Mouse (Mus musculus): ENCODE results near the gene Srgap1. TPM values are rescaled to one million over a fixed set of nuclear protein-coding genes. Genes with fewer than 3 reads are reported as not detected.

Srgap1 gene
- total RNA-seq, 2 experiments from 2014 or later = 25.9 to 26.7 TPM

DNA sequence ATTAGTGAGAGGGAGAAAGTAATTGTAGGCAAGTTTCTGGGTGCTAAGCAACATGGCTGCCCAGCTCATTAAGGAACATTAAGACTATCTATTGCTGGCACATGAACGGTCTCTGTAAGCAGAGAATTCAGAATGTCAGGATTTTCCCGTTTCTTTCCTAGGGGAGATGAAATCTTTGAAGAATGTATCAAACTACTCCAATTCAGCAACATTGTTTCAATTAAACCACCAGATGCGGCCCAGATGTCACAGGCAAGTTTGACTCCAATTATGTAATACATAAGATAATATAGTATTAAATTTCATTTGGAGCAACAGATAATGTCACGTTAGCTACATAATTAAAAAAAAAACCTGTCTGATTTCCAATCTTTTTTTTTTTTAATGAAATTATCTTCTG lies 72.5 kb downstream of the Srgap1 start:
- intact Hi-C loops (cut with DNase I) = no loop called here
- no peak for DNase-seq (ENCODE audit: extremely low spot score in 1 of 2, low spot score in 2 of 2)

DNA sequence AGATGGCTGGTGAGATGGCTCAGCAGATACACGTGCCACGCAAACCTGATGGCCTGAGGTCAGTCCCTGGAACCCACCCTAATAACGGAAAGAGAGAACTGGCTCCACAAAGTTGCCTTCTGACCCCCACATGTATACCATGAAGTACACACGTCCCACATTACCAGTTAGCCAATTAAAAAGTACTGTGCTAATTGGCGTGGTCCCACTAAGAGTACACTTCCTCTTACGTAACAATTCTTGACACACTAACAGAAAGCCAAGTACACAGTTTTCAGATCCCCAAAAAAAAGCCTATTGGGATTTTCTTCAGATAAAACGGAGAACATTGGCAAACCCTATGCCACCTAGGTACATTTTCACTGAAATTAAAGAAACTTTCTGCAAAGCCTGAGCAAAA lies 73.8 kb downstream of the Srgap1 start:
- intact Hi-C loops (cut with DNase I) = no loop called here
- DNase-seq (ENCODE audit: extremely low spot score in 1 of 2, low spot score in 2 of 2) = no peak

DNA sequence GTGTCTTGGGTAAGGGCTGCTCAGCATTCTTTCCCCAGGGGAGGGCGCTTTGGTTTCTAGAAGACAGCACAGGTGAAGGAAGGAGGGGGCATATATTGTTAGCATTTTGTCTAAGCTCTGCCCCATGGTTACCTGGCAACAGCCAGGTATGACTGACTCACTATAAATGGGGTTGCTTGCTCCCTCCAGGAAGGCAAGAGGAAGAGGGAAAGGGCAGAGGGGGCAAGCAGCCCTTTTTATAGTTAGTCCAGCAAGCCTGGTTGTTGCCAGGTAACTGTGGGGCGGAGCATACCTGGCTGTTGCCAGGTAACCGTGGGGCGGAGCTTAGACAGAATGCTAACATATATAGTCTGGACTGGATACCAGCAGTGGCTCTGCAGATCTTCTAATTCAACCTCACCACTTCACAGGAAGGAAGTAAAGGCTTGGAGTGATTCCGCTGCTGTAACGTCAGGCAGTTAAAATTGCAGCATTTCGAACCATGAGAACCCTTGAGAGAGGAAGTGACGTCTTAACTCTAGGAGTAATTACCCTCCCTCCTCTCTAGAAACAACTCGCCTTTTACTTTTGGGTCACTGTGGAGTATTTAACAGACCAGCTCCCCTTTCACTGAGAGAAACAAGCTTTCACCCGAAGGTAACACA lies 74.7 kb downstream of the Srgap1 start:
- DNase-seq (ENCODE audit: extremely low spot score in 1 of 2, low spot score in 2 of 2) = no peak
- intact Hi-C loops (cut with DNase I) = no loop called here

DNA sequence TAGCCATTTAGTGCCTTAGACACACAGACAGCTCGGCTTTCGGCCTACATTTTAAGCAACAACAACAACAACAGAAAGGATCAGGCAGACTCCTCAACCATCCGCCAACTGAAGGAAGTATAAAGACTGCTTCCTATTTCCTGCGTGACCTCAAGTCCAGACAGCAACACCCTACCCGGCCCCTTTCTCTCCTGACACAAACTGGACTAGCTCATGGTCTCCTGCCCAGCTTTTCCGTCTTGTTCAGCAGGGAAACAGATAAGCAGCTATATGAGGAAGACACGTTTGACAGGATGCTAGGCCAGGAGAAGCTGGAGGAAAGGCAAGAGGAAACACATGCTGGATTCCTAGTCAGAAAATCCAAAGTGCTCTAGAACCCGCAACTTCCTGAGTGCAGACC lies 75.5 kb downstream of the Srgap1 start:
- intact Hi-C loops (cut with DNase I) = no loop called here
- DNase-seq (ENCODE audit: extremely low spot score in 1 of 2, low spot score in 2 of 2) = no peak

DNA sequence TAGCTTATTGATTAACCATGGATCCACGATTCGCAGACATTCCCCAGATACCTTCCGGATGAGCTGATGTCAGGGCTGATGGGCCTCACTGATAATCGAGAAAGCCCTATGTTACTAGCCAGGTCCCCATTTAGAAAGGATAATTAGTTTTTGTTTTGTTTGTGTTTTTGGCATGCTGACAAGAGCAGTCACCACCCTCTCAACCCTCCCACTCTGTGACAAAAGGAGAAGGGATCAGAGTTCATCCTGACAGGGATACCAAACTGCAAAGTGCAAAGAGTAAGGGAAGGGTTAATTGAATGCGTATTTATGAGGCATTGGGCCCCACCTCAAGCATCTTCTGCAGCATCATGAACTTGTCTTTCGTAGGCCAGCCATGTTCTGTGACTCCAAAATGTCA lies 76.2 kb downstream of the Srgap1 start:
- intact Hi-C loops (cut with DNase I) = no loop called here
- DNase-seq (ENCODE audit: extremely low spot score in 1 of 2, low spot score in 2 of 2) = no peak

DNA sequence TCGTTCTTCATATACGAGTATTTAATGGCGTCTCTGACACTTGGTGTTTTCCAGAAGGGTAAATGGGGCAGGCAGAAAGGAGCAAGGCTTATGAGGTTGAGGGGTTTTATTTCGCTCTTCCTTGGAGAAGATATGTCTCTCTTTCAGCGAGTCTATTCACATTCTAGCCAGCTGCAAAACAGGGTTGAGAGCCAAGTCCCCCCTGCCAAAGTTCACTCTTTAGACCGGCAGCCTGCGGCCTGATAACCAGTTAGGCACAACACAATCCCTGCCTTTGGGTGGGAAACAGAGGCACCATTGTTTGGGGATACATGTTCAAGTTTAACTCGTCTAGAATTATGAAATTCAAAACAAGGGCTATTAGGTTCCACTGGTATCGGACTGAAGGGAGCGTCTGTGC lies 83.0 kb downstream of the Srgap1 start:
- DNase-seq (ENCODE audit: extremely low spot score in 1 of 2, low spot score in 2 of 2) = peak in 1 of 2 experiments; percentile 36
- intact Hi-C loops (cut with DNase I) = no loop called here

DNA sequence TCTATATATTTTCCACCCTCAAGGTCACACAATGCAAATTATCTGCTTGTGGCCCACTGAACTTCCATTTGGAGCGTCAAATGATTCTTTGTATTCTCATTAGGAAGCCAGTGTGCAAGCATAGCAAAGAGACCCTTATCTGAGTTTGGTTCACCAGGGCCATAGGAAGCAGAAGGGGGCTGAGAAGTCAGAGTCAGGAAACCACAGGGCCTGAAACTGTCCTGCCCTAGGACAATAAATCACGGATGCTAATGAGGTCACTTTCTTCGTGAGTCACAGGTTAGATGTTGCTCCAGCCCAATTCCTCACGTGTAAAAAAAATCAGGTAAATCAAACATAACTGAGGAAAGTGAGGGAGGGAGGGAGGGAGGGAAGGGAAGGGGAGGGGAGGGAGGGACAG lies 85.1 kb downstream of the Srgap1 start:
- DNase-seq (ENCODE audit: extremely low spot score in 1 of 2, low spot score in 2 of 2) = no peak
- intact Hi-C loops (cut with DNase I) = no loop called here

DNA sequence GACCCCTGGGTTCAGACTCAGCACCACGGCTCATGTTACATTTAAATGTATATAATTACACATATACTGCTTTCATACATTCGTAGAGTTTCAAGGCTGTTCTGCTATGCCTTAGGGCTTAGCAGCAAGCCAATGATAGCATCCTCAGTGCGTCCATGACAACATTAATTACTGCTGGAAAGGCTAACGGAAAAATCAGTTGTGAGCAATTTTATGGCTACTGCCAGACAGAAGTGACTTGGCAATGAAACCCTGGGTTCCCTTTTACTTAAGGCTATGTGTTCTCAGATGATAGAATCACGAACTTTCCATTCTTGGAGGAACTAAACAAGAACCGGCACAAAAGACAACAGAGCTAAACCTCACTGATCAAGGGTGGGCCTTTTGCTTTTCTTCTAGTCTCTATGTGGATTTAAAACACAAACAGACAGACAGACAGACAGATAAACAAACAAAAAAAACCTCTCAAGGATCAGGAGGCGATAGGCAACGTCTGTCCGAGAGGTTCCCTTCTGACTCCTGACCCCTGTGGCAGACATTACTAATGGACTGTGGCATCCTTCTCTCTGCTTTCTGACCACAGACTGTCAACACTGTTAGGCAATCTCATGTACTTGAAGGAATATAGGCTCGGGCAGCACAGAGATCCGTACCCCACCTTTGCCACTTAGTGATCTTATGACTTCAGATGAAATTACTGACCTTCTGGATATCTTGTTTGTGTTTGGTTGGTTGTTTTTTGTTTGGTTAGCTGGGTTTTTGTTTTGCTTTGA lies 85.8 kb downstream of the Srgap1 start:
- intact Hi-C loops (cut with DNase I) = no loop called here
- no peak for DNase-seq (ENCODE audit: extremely low spot score in 1 of 2, low spot score in 2 of 2)

DNA sequence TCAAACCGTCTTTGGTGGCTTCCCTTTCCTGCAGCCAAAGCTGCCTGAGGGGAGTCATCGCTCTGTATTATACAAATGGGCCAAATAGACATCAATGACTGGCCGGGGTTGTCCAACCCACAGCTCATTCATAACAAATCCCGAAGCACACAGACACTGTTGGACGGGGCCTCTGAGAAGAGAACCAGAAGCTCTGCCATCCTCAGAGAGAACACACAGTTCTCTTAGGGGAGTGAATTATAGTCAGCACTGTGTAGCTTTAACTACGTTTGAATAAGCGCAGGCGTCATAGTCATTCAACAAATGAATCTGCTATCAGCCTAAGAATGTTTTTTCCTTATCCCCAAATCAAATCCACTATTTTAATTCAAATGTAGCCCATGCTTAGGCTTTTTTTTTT lies 88.4 kb downstream of the Srgap1 start:
- intact Hi-C loops (cut with DNase I) = no loop called here
- no peak for DNase-seq (ENCODE audit: extremely low spot score in 1 of 2, low spot score in 2 of 2)

DNA sequence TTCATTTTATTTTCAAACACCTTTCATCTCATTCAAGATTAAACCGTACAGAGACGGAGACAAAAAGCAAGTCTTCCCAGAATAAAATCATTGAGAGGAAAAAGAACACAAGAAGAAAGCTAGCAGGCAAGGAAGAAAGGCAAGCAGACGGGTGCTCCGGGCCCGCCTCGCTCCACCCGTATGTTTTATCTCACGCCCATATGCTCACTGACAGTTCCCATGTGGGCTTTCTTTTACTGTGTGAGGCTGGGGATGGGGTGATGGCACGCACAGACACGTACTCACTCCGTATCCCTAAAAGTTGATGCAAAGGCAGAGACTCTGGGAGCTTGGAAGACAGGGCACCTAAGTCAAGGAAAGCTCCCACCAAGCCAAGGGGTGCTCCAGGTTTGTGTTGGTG lies 90.6 kb downstream of the Srgap1 start:
- peak; percentile 40 to 72 for DNase-seq (ENCODE audit: extremely low spot score in 1 of 2, low spot score in 2 of 2)
- intact Hi-C loops (cut with DNase I) = no loop called here

DNA sequence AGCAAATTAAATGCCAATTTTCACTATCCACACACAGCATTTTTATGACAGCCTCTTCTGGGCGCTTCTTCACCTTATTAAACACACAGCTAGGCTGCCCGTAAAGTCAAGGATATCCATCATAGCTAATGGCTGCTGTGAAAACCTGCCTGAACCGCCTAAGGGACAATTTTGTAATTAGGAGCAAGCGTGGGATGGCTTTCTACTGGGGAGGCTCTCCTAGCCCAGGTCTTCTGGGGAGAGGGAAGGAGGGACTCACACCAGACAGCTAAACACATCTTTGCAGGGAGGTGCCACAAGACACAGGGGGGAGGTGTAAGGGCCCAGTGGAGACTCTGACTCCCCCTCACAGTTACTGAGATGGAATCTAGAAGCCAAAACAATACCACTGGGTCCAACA lies 91.4 kb downstream of the Srgap1 start:
- intact Hi-C loops (cut with DNase I) = no loop called here

DNA sequence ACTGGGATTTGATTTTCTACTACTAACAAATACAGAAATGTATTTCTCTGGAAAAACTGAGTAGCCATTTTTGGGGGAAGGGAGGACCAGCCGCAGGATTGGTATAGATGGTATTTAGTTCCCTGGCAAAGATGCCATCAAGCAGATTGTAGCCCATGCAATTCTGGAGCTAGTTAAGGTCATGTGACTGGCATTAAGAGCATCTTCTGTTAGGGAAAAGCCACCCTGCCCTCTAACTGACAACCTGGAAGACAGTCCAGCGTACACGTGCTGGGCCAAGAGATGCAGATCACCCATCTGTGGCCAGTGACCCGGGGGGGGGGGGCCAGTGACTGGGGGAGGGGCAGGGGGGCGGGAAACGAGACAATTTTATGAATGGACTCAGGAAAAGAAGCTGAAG lies 92.2 kb downstream of the Srgap1 start:
- intact Hi-C loops (cut with DNase I) = no loop called here
- DNase-seq (ENCODE audit: extremely low spot score in 1 of 2, low spot score in 2 of 2) = no peak

More for the DNA sequence above, 91.4 kb downstream of the Srgap1 start:
- DNase-seq (ENCODE audit: extremely low spot score in 1 of 2, low spot score in 2 of 2) = no peak

DNA sequence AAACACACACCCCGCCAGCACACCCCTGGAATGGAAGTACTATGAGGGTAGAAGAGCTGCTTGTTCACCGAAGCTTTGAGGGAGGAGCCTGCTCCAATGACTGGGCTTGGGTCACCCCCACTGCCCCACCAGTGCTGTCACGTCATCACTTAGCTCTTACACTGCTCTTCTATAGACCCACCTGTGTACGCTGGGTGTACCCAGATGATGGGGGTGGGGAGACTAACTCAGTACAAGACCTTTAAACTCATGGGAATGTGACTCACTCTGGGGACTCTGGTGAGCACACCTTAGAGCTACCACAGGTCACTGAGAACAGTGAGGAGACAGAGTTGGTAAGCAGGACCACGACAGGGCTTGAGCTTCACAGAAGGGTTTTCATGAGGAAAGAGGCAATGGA lies 94.1 kb downstream of the Srgap1 start:
- no peak for DNase-seq (ENCODE audit: extremely low spot score in 1 of 2, low spot score in 2 of 2)
- intact Hi-C loops (cut with DNase I) = no loop called here

DNA sequence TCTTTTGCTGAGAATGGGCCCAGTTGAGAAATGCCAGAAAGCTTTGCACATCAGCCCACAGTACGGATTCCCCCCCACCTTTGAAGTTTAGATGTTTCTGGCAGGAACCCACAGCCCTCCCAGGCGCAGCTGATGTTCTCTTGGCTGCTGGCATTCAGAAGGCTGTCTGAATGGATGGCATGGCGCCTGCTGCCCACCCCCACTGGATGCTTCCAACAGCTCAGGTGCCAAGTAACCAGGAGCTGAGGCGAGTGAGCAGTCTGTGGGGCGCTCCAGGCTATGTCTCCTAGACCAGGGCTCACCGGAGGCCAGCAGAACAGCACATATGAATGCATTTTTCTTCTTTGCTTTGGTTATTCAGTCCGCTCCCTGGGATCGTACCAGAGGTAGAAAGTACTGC lies 100.9 kb downstream of the Srgap1 start:
- DNase-seq (ENCODE audit: extremely low spot score in 1 of 2, low spot score in 2 of 2) = peak; percentile 74 to 80
- intact Hi-C loops (cut with DNase I) = no loop called here

DNA sequence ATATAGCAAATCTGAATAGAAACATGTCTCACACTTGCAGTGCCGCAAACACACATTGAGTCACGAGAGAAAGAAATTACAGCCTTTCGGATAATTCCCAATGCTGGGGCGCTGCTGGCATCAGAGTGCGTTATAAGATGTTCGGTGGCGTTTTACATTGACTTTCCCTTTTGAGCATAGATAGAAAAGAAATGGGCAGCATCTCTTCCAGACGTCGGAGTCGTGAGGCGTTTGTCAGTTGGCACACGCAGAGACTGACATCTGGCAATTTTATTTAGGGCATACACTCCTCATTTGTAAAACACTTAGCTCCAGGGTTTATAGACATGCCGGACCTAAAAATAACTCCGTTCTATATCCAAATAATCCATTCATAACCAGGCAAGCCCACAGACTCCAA lies 115.2 kb downstream of the Srgap1 start:
- DNase-seq (ENCODE audit: extremely low spot score in 1 of 2, low spot score in 2 of 2) = no peak
- intact Hi-C loops (cut with DNase I) = no loop called here

DNA sequence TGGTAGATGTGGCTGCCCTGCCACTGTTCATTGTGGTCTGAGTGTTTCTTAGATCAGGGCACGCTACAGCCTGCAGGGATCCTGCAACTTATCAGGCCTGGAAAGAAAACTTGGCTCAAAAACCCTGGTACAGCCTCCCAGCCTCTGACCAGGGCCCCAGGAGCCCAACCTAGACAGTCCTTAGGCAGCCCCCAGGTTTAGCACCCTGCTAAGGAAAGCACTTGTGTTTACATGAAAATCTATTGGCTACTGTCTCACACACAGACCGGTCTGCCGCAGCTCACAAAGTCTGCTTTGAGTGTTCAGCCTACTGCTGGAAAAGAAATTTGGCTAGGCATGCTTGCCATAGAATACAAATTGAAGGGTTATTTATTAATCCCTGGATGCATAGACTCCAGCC lies 121.0 kb downstream of the Srgap1 start:
- DNase-seq (ENCODE audit: extremely low spot score in 1 of 2, low spot score in 2 of 2) = no peak
- intact Hi-C loops (cut with DNase I) = no loop called here

DNA sequence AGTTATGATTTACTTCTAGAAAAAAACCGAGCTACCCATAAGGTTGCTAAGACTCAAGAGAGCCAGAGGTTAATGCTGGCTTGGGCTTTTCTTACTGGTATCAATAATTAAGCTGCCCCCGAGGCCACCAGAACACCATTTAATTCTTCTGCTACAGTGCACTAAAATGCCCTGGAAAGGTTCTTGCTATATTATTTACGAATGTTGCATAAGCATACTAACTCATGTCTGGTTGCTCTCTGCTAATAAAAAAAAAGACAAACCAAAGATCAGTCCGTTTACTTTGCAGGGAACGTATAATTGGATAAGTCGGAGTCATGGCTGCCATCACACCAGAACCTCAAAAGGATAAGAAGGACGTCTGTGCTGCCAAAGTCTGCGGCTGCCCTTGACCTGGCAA lies 128.1 kb downstream of the Srgap1 start:
- intact Hi-C loops (cut with DNase I) = no loop called here
- DNase-seq (ENCODE audit: extremely low spot score in 1 of 2, low spot score in 2 of 2) = no peak

DNA sequence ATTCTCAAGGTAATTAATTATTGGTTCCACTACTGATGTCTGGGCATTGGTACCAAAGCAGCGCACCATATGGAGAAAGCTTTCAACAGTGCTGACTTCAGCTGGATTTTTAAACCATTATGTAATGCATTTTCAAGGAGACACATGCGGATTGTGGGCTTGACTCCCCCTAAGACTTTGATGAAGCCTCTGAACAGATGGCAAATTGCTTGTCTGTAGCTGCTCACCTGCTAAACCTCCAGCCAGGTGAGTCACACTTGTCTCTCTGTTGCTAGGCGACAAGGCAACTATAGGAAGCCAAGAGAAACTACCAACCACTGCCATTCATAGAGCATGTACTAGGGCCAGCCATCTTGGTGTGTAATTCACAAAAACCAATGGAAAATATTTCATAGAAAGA lies 128.5 kb downstream of the Srgap1 start:
- intact Hi-C loops (cut with DNase I) = no loop called here
- no peak for DNase-seq (ENCODE audit: extremely low spot score in 1 of 2, low spot score in 2 of 2)

DNA sequence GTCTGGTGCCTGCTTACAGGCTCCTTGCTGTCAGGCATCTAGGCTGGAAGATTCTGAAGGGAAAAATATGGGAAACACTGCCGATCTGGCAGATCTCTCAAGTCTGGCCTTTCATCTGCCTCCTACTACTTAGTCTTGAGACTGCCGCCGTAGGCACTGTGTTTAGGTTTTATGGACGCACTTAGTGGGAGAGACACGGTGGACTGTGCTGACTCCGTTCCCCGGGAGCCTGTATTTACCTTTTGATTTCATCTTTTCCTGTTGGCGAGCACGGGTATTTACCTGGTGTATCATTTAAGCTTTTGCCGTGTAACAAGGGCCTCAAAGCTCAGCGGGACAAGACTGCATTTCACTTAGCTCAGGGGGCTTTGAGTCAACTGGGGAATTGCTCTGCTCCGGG lies 131.6 kb downstream of the Srgap1 start:
- no peak for DNase-seq (ENCODE audit: extremely low spot score in 1 of 2, low spot score in 2 of 2)
- intact Hi-C loops (cut with DNase I) = no loop called here

DNA sequence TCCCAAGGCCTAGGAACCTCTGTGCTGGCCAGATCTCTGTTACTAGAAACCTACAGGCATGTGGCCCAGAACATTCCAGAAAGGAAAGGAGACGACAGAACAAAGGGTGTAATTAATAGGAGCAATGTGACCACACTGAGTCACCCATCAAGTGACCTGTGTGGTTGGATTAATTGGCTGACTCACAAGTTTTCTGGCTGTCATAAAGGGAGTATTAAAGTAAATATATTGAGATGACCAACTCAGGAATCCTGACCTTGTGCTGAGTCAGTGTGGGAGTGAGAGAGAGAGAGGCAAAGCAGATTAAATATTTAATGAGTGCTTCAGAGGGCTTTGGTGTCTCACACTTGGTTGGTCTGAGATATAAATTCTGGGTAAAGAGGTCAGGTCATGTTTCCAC lies 143.0 kb downstream of the Srgap1 start:
- DNase-seq (ENCODE audit: extremely low spot score in 1 of 2, low spot score in 2 of 2) = no peak
- intact Hi-C loops (cut with DNase I) = no loop called here

DNA sequence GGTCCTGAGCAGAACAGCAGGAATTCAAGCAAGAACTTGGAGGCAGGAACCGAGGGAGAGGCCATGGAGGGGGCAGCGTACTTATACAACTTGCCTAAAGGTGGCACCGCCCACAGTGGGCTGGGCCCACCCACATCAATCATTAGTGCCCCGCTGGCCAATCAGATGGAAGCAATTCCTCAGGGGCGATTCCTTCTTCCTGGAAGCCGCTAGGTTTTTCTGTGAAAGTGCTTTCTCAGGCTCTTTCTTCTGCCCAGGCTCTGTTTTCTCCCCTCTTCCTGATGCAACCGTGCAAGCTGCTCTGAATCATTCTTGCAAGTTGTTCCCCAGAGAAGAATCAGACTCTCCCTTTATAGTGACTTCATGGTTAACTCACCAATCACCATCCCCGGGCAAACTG lies 144.5 kb downstream of the Srgap1 start:
- DNase-seq (ENCODE audit: extremely low spot score in 1 of 2, low spot score in 2 of 2) = no peak
- intact Hi-C loops (cut with DNase I) = no loop called here
